Mouse (Mus musculus) liver, postnatal 0 days (tissue): ENCODE results near the gene Ackr2.

Experiments used
- CTCF ChIP-seq: sonication (generic); IDR thresholded peaks from 2 replicates; pipeline ENCODE4 v1.5.1; 2016; ENCODE audit warnings: antibody characterized with exemption, low read depth
- EP300 ChIP-seq: IDR thresholded peaks from 2 replicates; pipeline ENCODE4 v1.6.1; 2016; ENCODE audit warnings: antibody characterized with exemption, low read depth, mild to moderate bottlenecking

DNA sequence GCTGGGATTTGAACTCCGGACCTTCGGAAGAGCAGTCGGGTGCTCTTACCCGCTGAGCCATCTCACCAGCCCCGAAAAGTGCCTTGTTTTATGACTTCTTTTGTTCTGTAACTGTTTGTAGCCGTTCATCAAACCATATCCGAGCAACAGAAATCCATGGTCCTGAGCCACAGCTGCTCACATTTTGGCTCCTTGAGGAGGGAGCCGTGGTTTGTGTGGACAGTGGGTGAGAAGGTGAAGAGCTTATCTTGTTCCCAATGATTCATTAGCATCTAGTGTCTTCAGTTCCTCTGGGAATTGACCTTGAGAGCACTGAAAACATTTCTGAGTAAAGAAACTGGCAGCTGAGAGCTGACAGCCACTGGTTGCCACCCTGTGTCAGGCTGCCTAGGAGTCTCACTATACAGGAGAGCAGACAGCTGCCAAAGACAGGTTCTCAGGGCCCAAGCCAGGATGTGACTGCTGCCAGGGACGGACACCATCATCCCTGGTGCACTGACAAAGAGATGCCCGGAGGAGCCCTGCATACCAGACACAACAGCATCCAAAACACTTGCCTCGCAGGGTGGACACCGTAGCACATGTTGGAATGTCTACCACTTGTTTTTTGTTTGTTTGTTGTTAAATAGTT, 6.0 kb upstream of the Ackr2 start:
- TF ChIP-seq CTCF (no peak), EP300 (no peak)
